Mouse (Mus musculus) gonadal fat pad, adult 2 months (tissue): Measurements from ENCODE around the gene Olfr221. TPM values are rescaled to one million over a fixed set of nuclear protein-coding genes. Genes with fewer than 3 reads are reported as not detected.
"Not testable (repeated sequence)": the region's sequence is repeated elsewhere in the genome, so short reads cannot be mapped to it uniquely, and the experiment has no call there.

Experiments
- DNase-seq: peaks from one replicate; pipeline ENCODE4 v3.0.0-alpha.2; 2012; ENCODE audit warnings: low read depth
- polyA plus RNA-seq: library from polyadenylated mRNA; depleted of rRNA; stranded (reverse); fragments of >200 nt; gene quantifications from 2 replicates; pipeline ENCODE4 v1.2.3, GENCODE M21; 2012; rRNA removed

Olfr221 gene
- not detected in 2 replicates for polyA plus RNA-seq

DNA sequence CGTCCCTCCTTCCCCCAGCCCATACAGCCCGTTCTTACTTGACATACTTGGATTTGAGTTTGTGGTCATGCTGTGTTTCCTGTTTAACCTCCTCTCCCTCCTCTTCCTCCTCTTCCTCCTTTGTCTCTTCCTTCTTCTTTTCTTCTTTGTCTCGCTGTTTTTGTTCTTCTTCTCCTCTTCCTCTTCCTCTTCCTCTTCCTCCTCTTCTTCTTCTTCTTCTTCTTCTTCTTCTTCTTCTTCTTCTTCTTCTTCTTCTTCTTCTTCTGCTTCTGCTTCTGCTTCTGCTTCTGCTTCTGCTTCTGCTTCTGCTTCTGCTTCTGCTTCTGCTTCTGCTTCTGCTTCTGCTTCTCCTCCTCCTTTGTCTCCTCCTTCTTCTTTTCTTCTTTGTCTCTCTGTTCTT, at the start of gene Olfr221:
Gene Olfr221, minus strand, starts transcription at position 101 of the 400 bp plus-strand sequence.
- not testable (repeated sequence) for DNase-seq

DNA sequence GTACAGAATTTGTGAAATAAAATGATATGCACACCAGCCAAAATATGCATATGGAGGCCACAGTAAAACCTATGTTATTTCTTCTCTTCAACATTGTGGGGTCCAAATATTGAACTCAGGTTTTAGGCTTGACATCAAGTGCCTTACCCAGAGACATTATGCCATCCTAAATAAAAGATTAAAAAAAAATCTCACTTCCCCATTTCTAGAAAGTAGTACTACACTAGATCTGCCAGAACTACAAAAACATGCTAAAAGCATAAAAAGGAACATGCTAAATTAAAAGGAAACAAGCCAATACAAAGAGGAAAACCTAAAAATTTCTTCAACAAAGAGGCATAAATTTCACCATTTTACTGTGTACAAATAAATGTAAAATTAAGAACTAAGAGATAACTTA, 40.8 kb upstream of the Olfr221 start:
- no peak for DNase-seq

DNA sequence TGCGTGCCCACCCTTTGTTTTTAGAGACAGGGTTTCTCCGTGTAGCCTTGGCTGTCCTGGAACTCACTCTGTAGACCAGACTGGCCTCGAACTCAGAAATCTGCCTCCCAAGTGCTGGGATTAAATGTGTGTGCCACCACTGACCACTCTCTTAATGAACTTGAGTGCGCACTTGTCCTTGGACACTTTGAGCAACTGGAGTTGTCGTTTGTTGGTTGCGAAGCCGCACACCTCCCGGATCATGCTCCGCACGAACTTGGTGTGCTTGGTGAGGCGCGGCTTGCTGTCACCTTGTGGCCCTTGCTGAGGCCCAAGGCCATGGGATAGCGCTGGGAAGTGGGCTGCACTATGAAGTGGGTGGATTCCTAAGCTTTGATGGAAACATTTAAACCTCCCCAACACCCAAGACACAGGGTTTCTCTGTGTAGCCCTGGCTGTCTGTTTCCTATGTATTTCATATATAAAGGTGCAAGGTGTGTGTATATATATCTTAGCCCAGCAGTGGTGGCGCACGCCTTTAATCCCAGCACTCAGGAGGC, 29.4 kb upstream of the Olfr221 start:
- DNase-seq: no peak

DNA sequence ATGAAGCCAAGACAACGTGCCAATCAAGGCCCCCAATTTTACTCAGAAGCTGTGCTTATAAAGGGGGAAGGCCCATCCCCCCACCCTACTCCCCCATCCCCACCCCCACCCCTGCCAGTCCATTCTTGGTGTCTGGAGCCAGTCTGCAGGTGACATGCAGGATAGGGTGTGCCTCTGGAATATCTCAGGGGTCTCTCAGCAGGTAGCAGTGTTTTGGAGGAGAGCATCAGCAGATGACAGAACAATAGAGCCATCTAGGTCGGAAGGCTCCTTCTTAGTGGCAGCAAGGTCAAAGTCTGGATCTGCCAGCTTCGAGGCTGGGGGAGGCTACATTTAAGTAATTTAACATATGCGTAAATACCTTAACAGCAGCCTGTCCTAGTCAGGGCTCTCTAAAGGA, 23.9 kb upstream of the Olfr221 start:
- DNase-seq: no peak

DNA sequence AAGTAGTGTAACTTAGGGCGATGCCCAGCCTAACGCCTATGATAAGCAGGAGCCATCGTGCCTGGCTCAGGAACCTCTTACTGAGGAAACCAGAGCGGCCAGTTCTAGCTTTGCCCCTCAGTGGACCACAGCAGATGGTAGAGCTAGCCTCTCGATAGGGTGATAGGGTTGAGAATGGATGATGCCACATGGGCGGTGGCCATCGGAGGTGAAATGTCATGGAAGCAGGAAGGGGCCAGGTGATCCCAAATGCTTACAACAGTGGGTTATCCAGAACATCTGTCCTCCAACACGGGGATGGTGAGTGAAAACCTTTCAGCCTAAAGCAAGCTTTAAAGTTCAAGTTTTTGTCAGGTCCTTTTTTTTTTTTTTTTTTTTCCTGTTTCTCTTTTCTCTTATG, 19.5 kb upstream of the Olfr221 start:
- no peak for DNase-seq

DNA sequence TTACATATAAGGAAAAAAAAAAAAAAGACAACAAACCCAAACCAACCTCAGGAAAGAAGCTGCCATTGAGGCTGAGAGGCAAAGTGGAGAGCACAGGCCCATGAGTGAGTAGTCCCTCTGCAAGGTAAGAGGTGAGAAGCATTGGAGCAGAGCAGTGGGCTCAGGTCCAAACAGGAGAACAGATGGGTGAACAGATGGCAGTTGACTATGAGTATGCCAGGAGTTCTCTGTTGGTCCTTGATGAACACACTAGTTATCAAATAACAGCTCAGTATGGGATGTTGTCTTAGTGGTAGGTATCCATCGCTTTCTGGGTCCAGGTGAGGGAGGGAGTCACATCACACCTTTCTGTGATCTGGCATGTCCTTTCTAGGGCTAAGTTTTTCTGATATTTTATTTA, 18.5 kb upstream of the Olfr221 start:
- no peak for DNase-seq

DNA sequence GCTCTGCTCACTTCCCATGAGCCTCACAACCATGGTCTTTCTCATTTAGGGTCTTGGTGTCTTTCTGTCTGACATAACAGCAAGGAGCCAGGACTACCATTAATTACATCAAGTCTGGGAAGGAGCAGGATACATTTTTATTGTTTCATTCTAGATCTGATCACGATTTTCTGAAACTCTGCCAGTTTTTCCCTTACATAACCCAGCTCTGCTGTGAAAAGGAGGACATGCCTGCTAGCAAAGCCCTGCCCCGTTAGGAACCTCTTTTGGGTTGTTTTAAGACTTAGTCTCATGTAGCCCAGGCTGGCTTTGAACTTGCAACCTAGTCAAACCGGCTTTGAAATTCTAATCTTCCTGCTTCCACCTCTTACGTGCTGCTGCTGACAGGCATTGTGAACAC, 17.7 kb upstream of the Olfr221 start:
- no peak for DNase-seq

DNA sequence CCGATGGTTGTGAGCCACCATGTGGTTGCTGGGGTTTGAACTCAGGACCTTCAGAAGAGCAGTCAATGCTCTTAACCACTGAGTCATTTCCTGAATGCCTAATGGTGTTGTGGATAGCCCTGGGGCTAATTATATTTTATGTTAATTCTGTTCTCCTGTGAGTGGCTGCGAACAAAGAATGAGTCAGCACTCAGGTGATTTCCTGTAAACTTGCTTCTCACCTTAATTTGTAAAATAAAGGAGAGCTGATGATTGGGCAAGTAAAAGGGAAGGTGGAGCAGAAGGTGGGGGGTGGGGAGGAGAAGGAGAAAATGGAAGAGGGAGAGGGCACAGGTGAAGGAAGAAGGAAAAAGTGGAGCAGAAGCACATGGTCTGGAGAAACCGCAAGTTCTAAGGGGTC, 10.5 kb upstream of the Olfr221 start:
- not testable (repeated sequence) for DNase-seq

DNA sequence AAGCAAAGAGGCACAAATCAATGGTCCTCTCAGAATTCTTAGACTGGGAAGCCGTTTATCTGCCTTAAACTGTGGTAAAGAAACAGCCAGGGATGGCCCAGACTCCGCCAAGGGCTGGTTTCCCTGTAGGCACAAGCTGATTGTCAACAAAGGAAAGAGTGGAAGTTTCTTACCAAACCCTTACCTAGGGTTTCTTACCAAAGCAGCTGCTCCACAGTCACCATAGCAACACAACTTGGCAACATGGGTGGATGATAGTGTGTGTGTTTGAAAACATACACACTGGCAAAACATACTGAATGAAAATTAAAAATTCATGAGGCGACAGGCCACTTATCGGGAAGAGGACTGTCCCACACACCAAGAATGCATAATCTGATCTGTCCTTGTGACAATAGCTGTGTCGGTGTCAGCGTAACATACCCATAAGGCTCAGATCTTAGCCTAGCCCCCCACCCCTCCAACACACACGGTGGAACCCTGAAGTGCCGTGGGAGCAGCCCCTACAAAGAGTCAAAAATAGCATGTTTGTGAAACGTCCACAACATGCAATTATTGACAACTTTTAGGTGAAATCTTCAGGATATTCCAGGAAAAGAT, 3.8 kb upstream of the Olfr221 start:
- no peak for DNase-seq

DNA sequence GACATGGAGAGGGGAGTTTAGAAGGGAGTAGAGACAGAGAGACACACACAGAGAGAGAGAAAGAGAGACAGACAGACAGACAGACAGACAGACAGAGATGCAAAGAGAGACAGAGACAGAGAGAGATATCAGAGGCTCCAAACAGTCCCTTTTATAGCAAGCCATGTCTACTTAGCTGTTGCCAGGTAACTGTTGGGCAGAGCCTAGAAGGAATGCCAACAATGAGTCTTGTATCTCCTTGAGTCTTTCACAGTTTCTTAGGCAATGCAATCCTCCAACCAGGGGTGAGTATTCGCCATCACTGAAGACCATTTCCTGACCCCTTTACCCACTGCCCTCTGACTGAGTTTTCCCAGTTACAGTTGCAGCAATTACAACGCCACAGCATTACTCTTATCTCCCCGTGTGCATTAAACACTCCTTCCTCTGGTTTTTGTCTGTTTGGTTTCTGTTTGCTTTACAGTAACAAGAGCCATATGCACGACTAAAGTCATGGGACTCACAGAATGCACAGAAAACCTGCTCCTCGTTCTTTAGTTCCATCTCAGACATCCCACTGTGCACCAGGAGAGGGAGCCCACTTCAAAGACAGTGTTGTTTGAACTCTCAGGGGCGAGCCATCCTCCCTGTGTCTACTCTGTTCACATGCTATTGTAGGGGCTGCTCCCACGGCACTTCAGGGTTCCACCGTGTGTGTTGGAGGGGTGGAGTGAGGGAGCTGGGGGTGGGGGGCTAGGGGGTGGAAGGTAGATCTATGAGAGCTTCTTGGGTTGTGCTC, 2.8 kb upstream of the Olfr221 start:
- no peak for DNase-seq

DNA sequence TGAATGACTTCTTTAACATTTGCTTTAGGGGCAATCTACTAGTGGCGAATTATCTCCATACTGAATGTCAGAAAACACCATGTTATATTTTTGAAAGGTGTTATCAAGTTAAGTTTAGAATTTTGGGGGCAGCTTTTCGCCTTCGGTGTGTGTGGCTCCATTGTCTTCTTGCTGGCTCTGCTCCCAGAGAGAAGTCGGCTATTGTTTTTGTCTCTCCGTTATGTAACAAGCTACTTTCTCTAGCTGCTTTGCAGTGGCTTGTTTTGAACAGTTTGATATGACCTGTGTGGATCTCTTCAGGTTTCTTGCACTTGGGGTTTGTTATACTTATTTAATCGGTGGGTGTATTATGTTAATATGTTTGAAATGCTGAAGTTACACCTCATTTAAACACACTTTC, 1.2 kb upstream of the Olfr221 start:
- no peak for DNase-seq

DNA sequence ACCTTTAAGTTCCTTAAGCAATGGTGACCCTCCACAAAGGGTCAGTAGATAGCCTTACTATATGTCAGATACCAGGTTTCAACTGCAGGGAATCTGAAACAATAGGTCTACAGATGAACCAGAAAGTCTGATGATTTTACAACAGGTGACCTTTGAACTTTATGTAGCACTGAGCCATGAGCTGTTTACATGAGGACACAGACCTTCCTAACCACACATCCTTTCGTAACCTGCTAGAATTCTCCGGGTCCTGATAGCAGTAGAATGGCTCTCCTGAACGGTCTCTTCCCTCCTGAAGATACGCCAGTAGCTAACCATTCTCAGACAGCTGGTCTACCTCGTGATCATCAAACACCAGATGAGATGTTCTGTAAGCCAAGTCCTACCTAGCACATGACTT, 2.9 kb downstream of the Olfr221 start:
- no peak for DNase-seq

DNA sequence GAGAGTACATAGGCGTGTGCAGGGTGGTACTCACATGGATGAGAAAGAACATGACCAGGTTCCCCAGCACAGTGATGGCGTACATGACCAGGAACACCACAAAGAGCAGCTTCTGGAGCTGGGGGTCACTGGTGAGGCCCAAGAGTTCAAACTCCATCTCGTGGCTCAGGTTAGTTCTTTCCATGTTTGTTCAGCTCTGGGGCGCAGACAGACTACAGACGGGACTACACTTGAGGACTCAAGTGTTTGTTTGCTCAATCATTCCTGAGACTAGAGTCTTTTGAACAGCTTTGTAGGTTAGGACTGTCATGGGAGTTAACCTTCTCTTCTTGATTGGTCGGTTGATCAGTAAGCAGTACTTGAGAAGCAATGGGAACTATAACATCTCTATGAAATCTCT, 6.3 kb downstream of the Olfr221 start:
- no peak for DNase-seq

DNA sequence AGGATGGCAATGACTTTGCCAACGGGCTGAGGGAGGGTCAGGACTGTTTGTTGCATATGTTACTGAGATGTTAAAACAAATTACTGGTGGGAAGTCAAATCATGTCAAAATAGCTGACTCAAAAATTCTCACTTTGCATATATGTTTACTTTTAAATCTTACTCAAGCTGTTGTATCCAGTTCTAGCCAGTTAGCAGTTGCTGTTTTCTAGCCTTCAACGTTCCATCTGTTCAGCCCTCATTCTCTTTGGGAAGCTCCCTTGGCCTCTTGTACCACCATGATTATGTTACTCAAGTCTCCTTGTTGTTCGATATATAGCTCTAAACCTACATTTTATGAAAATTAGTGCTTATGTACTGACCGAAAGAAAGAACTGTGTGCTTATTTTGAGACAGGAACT, 15.9 kb downstream of the Olfr221 start:
- no peak for DNase-seq

DNA sequence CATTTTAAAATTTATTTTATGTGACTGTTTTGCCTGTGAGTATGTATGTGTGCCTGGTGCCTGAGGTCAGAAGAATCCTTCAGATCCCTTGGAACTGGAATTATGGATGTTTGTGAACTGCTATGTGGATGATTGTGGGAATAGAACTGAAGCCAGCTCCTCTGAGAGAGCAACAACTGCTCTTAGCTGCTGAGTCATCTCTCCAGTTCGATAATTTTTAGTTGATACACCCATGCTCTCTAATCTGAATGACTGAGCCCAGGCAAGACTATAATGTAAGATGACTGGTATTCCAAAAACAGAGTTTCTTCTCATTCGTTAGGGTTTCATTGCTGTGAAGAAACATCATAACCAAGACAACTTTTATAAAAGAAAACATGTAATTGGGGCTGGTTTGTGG, 18.1 kb downstream of the Olfr221 start:
- DNase-seq: no peak

DNA sequence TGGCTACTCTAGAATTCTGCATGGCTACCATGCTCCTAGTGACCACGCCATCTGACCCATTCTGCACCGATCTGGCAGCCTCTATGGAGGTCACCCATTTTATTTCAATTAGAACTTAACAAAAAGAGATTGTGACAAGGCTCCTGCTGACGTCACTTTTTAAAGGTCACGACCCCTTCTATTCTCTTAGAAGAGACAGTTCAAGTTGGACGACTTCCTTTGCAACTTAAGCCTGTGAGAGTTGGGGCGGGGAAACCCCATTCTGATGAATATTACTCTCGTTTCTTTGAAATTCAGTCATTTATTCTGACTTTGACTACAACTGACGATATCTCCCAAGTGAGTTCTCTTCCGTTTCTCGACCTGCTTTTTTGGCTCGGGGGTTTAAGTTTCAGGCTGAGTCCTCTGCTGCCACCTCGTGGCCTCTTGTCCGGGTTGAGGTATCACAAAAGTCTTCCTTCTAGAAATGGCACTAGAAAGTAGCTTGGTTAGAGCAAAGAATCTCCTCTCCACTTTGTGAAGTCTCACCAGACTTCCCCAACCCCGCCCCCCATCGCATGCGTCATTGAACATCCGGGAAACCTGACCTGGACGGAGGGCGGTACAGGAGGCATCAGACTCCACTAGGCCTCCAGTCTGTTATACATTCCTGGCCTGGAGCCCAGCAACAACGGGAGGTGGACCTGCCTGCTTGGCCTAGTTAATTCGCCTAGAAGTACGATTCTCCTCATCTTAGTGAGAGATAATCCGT, 19.4 kb downstream of the Olfr221 start:
- no peak for DNase-seq

DNA sequence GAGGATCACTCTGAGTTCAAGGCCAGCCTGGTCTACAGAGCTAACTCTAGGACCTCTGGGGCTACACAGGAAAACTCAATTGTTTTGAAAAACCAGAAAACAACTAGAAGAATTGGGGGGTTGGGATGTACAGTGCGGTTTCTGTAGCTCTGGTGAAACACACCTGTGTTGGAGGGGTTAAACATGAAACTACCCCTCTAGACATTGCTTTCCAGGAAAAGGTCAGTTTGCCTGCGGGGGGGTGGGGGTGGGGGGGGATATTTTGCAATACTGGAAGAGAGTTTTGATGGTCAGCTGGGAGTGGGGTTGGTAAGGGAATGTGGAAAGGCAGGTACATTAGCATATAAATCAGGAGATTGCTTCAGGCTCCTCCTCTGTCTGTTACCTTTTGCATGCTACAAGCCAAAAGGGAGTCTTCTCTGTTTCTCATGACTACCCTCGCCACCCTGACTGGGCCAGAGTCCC, 20.0 kb downstream of the Olfr221 start:
- no peak for DNase-seq

DNA sequence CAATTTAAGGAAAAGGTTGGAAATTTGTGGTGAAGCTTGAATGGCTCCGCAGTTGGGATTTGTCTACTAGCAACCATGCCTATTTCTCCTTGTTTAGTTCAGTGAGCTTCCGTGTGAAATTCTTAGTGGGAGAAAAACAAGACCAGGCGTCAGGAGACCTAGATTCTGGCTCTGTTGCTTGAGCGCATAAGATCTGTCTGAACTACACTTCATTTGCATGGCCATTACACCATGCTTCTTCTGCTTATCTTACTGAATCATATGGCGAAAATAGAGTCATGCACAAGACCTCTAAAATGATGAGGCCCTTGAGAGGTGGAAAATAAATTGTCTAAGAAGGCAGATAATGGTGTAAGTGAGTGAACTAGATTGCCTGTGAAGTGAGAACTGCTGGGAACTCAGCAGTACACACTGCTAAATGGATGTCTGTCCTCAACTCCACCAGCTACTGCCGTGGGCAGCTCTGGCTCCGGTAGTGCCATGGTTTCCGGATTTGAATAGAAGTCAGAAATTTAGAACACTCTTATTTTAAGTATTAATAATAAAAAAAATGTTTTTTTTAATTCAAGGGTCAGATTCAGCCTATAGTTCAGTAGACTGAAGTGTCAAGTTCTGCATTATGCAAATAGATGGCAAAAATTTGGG, 20.6 kb downstream of the Olfr221 start:
- no peak for DNase-seq

DNA sequence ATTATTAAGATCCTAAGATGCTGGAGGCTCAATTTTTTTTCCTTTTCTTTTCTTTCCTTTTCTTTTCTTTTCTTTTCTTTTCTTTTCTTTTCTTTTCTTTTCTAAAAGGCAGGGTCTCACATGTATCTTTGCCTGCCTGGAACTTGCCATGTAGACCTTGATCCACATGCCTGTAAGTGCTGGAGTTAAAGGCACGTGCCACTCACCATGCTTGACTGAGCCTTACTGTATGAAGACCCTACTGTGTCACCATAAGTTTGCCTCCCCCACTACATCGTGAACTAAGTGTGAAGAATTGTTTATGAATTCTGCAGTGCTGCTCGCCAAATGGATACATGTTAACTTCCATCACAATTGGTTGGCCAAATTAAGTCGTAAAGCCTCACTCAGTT, 21.1 kb downstream of the Olfr221 start:
- no peak for DNase-seq

DNA sequence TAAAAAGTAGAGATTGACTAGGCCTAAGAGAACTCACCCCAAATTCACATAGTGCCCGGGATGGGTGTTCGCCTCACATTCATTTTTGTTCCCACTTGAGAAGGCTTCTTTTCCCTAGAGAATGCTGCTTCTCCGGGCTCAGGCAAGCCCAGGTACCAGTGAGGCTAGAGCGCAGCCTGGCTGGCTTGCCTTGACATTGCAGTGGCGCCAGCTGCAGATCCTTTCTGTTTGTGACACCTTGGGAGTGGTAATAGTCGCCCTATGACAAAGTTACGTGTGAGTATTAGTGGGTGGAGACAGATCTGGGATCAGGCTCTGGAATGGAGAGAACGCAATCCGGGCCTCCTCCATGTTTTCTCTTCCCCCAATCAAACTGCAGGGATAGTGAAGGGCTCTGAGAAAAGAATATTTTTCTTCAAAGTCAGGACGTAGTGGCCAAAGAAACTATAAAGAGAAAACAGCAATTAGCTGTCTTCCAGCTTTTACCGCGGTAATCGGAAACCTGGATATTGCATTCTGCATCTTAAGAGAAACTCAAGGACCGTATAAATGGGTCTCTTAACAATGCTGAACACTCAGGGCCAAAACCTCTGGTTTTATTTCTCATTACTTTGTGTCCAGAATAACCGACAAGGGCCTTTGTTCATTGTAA, 21.6 kb downstream of the Olfr221 start, which contains the start of gene Zfp219:
Gene Zfp219, minus strand, starts transcription at position 248 of the 652 bp plus-strand sequence.
- DNase-seq: peak; percentile 78

DNA sequence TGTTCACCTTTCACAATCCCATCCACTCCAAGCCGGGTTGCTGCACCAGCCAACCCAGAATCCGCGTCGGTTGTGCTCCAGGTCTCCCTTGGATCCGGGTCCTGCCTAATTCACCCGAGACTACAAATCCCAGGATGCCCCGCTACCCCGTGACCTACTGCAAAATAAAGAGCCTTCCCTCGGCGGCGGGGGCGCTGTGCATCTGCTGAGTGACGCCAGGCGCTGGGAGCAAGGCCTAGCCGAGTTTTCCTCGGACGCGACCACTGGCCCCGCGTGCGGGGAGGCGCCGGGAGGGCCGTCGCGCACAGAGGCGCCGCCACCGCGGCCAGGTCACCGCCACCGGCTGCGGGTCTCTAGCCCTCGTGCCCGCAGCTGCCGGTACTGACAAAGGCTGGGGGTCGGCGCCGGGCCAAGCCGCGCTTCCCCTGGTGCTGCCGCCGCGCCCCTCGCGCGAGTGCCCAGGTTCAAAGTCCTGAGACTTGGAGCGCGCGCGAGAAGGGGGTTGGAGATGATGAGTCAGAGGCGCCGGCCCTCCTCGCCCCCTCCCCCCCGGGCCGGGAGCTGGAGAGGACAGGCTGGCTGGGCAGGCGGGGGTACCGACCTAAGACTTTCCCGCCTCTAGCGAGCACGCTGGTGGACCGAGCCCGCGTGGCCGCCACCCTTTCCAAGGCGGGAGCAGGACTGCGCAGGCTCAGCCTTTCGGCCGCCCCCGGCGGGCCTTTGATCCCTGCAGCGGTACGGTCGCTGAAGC, 22.5 kb downstream of the Olfr221 start:
- DNase-seq: no peak
